Mouse (Mus musculus) cerebellum, adult 2 months (tissue): Measurements from ENCODE around the gene Slc22a5. TPM values are rescaled to one million over a fixed set of nuclear protein-coding genes. Genes with fewer than 3 reads are reported as not detected.

ENCODE experiments used
- DNase-seq, 2 experiments: peaks; one replicate each; pipeline ENCODE4 v3.0.0; 2021
- H3K27ac ChIP-seq: fragments of 200-500 bp; 2 replicates; pipeline ENCODE4 v1.5.1; 2012; ENCODE audit warnings: low read length, control low read depth, inconsistent platforms; ENCODE audit not compliant: insufficient read depth
- H3K27me3 ChIP-seq: fragments of 200-500 bp; 2 replicates; pipeline ENCODE4 v1.6.1; 2012; ENCODE audit warnings: inconsistent platforms, mild to moderate bottlenecking, low read length, moderate library complexity; ENCODE audit not compliant: control insufficient read depth, insufficient read depth
- H3K4me1 ChIP-seq: fragments of 200-500 bp; 2 replicates; pipeline ENCODE4 v1.6.1; 2011; ENCODE audit warnings: low read length; ENCODE audit not compliant: control insufficient read depth, insufficient read depth
- H3K4me3 ChIP-seq: fragments of 200-500 bp; replicated peaks from 2 replicates; pipeline ENCODE3; 2011; ENCODE audit warnings: mild to moderate bottlenecking, low read depth, low read length, control low read depth; ENCODE audit not compliant: insufficient read depth
- CTCF ChIP-seq: fragments of 200-500 bp; IDR thresholded peaks from 2 replicates; pipeline ENCODE4 v1.5.1; 2011; ENCODE audit warnings: low read depth, mild to moderate bottlenecking, control low read depth, low read length, moderate library complexity, borderline replicate concordance; ENCODE audit not compliant: insufficient read depth
- POLR2A ChIP-seq: fragments of 200-500 bp; IDR thresholded peaks from 2 replicates; pipeline ENCODE4 v1.6.1; 2011; ENCODE audit warnings: low read length, control low read depth, borderline replicate concordance; ENCODE audit not compliant: insufficient read depth
- WGBS: fragments of 180-500 bp; shearing (Covaris S2); methylation state at CpG from one replicate; pipeline ENCODE4 v1.1.7; 2018; 5-methylcytosine and 5-hydroxymethylcytosine counted together
- polyA plus RNA-seq: library from polyadenylated mRNA; depleted of rRNA; stranded (reverse); fragments of >200 nt; gene quantifications from 2 replicates; pipeline ENCODE4 v1.2.3, GENCODE M21; 2012

Gene Slc22a5
- polyA plus RNA-seq, 1 experiment: 15.7 TPM

DNA sequence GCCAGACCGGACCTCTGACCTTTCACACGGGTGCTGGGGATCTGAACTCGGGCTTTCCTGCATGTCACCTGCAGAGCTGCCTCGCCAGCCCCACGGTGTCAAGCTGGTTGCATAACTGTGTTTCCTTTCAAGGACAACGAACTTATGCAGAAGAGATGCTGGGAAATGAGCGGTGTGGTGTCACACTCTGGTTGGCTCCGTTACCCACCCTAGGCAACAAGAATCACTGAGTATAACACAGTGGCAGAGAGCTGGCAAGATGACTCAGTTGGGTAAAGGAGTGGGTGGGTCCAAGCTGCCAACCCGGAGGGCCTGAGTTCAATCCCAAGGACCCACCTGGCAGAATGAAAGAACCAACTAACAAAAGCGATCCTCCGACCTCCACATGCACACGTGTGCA lies 49.9 kb downstream of the Slc22a5 start:
- Histone ChIP-seq H3K27me3 (no peaks in the 10 kb centered on the region; the same call in 1 of the 2 replicates), H3K27ac (no peak overlapping the region), H3K4me1 (no peaks in the 10 kb centered on the region), H3K4me3 (no peak overlapping the region)
- DNase-seq: no peak
- 69% methylated on average over 12 of the region's 12 CpGs for WGBS
- TF ChIP-seq CTCF (no peak), POLR2A (no peak)

DNA sequence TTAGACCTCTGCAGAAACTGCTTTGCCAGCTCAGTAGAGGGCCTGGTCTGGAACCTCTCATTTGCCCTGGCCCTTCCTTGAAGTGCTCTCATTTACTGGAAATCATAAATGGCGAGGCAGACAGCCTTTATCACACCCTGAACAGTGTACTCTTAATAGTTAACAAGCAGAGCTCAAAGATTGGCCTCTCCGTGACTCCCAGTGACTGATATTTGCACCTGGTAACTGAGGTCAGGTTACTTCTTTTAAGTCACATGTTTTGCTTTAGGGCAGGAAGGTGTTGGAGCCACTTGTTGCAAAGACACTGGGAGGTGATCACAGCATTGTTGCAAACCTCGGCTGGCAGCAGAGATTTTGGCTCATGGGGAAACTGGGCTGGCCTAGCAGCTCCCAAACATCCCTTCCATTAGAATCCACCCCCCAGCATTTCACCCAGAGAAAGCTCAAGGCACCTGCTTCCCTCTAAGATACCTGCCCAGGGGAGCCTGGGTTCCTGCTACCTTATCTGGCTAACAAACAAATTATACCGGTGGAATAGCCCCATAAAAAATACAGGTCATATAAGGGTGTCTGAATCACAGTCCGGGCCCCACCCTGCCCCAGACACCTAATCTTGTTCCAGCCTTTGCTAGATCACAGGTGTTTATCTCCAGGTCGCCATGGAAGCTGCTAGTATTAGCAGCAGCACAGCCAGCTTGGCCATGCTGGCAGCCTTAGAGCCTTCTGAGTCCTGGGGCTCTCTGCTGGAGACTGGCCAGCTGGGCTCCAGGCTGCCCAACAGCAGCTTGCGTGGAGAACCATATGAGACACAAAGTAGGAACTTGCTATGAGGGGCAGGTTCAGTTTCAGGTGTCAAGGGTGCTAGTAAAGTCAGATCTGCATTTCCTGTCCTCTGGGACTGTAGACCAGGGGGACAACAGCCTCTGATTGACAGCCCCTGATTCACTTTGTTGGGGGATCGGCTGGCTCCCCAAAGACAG lies 51.5 kb downstream of the Slc22a5 start:
- WGBS: 61% methylated on average over 8 of the region's 8 CpGs
- TF ChIP-seq POLR2A (no peak), CTCF (no peak)
- no peak for DNase-seq
- H3K4me3 ChIP-seq: no peak overlapping the region
- H3K4me1 ChIP-seq: no peaks in the 10 kb centered on the region
- H3K27ac ChIP-seq: no peak overlapping the region
- H3K27me3 ChIP-seq: no peaks in the 10 kb centered on the region; the same call in 1 of the 2 replicates

DNA sequence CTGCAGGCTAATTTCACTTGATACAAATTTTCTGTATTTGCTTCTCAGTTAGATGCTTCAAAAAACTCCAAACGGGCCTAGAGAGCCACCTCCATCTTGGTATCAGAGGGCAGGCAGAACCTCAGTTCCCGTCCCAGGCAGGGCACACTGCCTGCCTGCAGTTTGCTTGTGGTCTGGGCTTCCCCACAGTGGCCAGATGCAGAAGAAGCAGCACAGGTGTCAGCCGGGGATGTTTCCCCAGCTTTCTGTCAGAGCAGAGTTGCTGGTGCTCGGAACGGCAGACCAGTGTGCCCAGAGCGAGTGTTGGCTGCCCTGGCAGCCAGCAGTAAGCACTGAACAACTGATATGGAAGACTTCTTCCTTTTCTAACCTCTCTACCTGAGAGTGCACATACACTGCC lies 52.3 kb downstream of the Slc22a5 start:
- Histone ChIP-seq H3K27me3 (no peaks in the 10 kb centered on the region; the same call in 1 of the 2 replicates), H3K4me1 (no peaks in the 10 kb centered on the region), H3K4me3 (no peak overlapping the region), H3K27ac (no peak overlapping the region)
- 87% methylated on average over 6 of the region's 6 CpGs for WGBS
- no peak for DNase-seq
- no peak for TF ChIP-seq POLR2A
- no peak for TF ChIP-seq CTCF

DNA sequence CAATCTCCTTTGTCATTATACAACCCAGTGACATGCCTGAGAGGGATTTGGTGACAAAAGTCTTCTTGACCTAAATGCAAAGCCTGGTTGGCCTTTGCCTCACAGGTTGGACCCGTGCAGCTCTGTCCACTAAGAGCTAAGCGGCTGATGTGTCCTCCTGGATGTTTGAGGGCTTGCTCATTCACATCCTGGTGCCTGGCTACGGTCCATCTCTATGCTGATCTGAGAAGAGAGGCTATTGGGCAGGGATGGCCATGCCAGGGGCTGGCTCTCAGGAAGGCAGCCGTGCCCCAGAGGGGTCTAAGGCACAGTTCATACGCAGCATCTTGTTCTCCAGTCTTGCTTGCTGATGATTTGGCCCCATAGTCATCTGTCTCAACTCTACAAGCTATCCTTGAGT lies 53.7 kb downstream of the Slc22a5 start:
- WGBS: 67% methylated on average over 5 of the region's 5 CpGs
- DNase-seq: no peak

DNA sequence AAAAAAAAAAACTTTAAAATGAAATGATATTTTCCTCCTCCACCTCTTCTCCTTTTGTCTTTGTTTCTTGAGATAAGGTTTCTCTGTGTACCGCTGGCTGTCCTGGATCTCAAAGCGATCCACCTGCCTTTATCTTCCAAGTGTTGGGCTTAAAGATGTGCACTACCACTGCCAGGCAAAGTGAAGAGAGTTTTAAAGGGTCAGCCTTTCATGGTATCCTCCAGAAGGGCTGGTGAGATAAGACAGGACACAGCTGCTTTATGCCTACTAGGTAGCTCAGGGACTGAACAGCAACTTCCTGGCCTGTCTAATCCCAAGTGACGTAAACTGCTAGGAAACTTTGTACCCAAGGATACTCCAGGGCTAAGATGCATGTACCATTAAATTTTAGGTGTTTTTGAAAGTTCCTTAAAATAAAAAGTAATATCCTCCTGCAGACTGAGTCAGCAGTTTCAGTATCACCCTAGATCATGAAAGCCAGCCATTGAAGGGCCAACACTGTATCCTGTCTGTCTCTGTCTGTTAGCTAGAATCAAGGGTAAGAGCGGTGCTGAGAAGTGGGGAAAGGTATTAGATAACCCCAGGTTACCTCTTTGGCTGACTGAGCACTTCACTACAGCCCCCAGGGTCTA lies 56.0 kb downstream of the Slc22a5 start:
- TF ChIP-seq CTCF (no peak), POLR2A (no peak)
- DNase-seq: no peak
- H3K4me3 ChIP-seq: no peak overlapping the region
- no peaks in the 10 kb centered on the region for H3K4me1 ChIP-seq
- H3K27ac ChIP-seq: no peak overlapping the region
- WGBS: 95% methylated on average over 4 of the region's 4 CpGs
- H3K27me3 ChIP-seq: no peaks in the 10 kb centered on the region; the same call in 1 of the 2 replicates

More for the DNA sequence above, 53.7 kb downstream of the Slc22a5 start:
- TF ChIP-seq POLR2A (no peak), CTCF (no peak)
- Histone ChIP-seq H3K4me3 (no peak overlapping the region), H3K27ac (no peak overlapping the region), H3K27me3 (no peaks in the 10 kb centered on the region; the same call in 1 of the 2 replicates), H3K4me1 (no peaks in the 10 kb centered on the region)

DNA sequence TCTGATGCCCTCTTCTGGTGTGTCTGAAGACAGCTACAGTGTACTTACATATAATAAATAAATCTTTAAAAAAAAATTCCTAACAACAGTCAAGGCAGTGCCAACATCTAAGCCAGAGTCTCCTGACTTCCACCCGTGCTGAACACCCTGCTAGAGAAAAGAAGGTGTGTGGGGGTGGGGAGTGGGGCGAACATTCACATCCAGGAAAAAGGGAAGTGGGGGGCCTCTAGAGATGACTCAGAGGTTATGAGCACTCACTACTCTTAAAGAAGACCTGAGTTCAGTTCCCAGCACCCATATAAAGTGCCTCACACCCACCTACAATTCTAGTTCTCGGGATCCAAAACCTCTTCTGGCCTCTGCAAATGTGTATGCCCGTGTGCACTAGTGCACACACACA lies 66.1 kb downstream of the Slc22a5 start:
- Histone ChIP-seq H3K4me1 (no peaks in the 10 kb centered on the region), H3K27me3 (no peaks in the 10 kb centered on the region; the same call in 1 of the 2 replicates), H3K27ac (no peak overlapping the region), H3K4me3 (no peak overlapping the region)
- whole genome bisulfite sequencing: 85% methylated on average over 4 of the region's 4 CpGs
- TF ChIP-seq POLR2A: no peak
- TF ChIP-seq CTCF: no peak
- no peak for DNase-seq

DNA sequence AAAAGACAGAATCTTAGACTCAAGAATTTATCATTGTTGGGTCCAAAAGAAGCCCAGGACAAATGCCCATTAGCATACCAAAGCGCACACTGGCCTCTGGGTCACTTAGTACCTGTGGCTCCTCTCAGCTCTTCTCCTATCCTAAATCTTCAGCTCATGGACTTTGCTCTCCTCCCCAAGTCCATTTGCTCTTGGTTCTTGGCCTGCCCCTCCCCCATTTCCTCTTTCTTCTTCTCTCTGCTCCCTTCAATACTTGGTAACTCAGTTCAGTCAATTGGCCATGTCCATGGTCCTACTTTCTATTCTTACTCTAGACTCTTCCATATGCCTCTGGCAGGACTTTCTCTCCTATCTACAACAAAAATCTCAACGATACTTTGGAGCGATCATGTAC lies 69.5 kb downstream of the Slc22a5 start:
- no peak overlapping the region for H3K27ac ChIP-seq
- H3K4me3 ChIP-seq: no peak overlapping the region
- WGBS: 97% methylated on average over 3 of the region's 3 CpGs
- DNase-seq: no peak
- H3K4me1 ChIP-seq: peaks cover 8% of the 10 kb centered on the region
- H3K27me3 ChIP-seq: no peaks in the 10 kb centered on the region
- TF ChIP-seq CTCF: no peak
- TF ChIP-seq POLR2A: no peak
